Mouse (Mus musculus): ENCODE measurements around the gene Med10.

DNA sequence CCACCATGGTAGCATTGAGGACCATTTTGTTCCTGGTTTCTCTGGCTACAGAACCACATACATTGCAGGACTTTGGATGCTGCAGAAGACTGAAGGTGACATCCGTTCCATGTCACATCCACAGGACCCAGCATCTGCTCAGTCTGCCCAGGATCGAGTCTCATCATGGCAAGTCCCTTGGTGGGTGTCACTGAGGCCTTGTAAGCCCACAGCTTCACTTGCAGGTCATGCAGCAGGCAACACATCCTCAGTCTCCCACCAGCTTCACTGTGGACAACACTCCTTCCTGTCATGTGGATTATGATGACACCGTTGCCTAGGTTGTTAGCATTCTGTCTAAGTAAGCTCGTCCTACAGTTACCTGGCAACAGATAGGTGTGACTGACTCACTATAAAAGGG, 29.8 kb upstream of the Med10 start:
- TF ChIP-seq CTCF (IDR thresholded peaks at IDR 0.05; ENCODE audit: low read depth) (no peak), EP300 (IDR thresholded peaks at IDR 0.05; ENCODE audit: low read depth) (no peak)
